Mouse (Mus musculus) c-Kit-positive CD71-positive TER-119-negative erythroid progenitor cells, embryonic 14.5 days (primary cell): ENCODE data around the gene Fthl17f.
"Not testable (repeated sequence)": the region's sequence is repeated elsewhere in the genome, so short reads cannot be mapped to it uniquely, and the experiment has no call there.

Source experiments
- DNase-seq: peaks from one replicate; pipeline ENCODE4 v3.0.0-alpha.2; 2013; ENCODE audit warnings: low read depth

The Fthl17f gene

DNA sequence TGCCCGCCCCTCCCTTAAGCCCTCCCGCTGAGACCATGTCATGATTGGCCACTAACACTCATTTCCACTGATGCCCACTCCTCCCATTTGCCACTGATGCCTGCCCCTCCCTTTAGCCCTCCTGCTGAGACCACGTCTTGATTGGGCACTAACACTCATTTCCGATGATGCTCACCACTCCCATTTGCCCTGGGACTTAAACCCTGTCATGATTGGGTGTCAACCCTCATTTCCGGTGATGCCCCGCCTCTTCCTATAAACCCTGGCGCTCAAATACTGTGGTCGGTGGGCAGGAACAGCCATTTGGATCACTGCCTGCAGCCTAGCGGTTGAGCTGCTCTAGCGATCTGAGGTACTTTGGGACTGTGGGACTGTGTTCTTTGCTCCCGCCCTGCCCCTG, at the start of gene Fthl17f:
TSS of gene Fthl17f (plus strand) at position 301 of the 400 bp plus-strand sequence.
- not testable (repeated sequence) for DNase-seq

DNA sequence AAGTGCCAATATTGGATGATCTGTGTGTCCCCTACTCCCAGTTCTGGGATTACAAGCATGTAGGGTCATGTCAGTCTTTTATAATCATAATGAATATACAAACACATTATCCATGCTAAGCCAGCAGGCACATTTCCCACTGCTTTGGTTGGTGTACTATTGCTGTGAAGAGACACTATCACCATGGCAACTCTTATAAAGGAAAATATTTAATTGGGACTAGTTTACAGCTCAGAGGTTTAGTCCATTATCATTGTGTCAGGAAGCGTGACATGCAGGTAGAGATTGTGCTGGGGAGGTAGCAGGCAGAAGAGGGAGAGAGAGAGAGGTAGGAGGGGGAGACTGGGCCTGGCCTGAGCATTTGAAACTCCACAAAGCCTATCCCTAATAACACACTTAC, 46.7 kb upstream of the Fthl17f start:
- DNase-seq: no peak

DNA sequence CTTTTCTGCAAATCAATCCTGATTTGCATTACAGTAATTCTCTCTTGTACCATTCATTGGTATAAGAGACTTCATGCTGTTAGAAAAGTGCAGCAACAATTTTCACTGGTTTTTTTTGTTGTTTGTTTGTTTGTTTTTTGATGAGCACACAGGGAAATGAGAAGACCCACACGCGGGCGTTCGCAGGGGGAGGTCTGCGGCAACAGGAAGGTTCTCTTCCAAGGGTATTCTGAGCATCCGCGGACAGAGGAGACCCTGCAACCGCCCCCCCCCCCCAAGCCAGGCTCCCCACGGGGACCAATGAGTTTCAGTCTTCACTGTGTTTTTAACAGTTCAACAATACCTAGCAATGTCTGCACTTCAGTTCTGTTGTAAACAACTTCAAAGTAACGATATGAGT, 43.3 kb upstream of the Fthl17f start:
- DNase-seq: no peak

DNA sequence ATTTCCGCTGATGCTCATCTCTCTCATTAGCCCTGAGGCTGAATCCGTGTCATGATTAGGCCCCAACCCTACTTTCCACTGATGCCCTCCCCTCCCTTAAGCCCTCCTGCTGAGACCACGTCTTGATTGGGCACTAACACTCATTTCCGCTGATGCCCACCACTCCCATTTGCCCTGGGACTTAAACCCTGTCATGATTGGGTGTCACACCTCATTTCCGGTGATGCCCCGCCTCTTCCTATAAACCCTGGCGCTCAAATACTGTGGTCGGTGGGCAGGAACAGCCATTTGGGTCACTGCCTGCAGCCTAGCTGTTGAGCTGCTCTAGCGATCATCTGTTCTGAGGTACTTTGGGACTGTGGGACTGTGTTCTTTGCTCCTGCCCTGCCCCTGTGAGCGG, 29.6 kb upstream of the Fthl17f start, which contains the start of gene Fthl17e:
TSS of gene Fthl17e (plus strand) at position 301 of the 400 bp plus-strand sequence.
- DNase-seq: not testable (repeated sequence)

DNA sequence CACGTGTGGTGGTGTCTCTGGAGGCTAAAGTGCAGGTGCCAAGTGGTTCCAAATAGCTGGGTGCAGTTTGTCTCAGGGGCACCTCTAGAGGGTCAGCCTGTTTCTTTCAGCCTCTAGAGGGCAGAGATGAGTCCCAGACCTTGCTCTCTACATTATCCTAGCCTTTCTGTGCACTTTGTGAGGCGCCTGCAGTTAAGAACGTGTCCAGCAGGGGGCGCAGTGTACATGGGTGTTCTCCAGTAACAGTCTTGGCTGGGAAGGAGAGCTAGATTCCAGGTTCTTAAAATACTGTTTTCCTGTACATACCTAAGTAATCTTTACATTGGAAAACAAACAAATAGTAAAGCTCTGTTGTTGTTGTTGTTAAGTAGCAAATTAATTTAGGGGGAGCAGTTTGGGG, 21.2 kb upstream of the Fthl17f start:
- not testable (repeated sequence) for DNase-seq

DNA sequence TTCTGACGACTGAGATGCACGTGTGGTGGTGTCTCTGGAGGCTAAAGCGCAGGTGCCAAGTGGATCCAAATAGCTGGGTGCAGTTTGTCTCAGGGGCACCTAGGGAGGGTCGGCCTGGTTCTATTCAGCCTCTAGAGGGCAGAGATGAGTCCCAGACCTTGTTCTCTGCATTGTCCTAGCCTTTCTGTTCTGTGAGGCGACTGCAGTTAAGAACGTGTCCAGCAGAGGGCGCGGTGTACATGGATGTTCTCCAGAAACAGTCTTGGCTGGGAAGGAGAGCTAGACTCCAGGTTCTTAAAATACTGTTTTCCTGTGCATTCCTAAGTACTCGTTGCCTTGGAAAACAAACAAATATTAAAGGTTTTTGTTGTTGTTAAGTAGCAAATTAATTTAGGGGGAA, 1.9 kb upstream of the Fthl17f start:
- not testable (repeated sequence) for DNase-seq

DNA sequence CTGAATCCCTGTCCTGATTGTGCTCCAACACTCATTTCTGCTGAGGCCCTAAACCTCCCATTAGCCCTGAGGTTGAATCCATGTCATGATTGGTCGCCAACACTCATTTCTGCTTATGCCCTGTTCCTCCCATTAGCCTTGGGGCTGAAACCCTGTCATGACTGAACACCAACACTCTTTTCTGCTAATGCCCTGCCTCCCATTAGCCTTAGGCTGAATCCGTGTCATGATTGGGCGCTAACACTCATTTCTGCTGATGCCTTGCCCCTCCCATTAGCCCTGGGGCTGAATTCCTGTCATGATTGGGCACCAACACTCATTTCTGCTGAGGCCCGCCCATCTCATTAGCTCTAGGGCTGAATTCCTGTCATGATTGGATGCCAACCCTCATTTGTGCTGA, 714 bp upstream of the Fthl17f start:
- no peak for DNase-seq

DNA sequence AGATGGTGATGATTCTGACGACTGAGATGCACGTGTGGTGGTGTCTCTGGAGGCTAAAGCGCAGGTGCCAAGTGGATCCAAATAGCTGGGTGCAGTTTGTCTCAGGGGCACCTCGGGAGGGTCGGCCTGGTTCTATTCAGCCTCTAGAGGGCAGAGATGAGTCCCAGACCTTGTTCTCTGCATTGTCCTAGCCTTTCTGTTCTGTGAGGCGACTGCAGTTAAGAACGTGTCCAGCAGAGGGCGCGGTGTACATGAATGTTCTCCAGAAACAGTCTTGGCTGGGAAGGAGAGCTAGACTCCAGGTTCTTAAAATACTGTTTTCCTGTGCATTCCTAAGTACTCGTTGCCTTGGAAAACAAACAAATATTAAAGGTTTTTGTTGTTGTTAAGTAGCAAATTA, 14.9 kb downstream of the Fthl17f start:
- DNase-seq: not testable (repeated sequence)

DNA sequence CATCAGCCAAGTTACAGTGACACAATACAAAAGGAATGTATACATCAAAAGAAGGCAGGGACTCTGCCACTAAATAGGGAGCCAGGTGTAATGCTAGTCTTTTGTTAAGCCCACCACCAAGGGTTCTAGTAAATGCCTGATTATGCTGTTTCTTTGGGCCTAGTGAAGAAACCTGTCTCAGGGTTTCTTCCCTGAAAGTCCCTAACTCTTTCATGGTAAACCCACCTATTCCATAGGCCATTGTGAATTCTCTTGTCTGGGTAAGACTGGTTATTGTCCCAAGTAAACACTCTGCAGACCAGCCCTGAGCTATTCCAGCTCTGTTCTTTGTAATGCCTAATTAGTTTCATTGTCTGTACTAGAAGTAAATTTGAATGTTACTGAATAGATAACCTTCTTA, 32.3 kb downstream of the Fthl17f start:
- DNase-seq: not testable (repeated sequence)

DNA sequence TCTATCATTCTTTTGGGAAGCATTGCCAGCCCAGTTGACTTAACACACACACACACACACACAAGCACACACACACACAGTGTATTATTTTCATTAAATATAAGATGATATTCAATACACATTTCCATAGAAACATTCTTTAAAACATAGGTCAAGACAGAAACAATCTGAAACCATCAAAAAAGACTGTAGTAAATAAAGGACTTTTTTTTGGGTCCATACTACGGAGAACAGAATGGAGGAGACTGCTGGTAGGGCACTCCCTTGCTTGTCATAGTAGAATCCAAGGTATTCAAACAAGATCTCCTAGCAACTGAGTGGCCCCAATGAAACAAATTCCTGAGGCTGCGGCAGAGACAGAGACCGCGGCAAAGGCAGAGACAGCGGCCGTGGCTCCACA, 41.4 kb downstream of the Fthl17f start, which contains the start of gene 4930402K13Rik:
TSS of gene 4930402K13Rik (plus strand) at position 301 of the 400 bp plus-strand sequence.
- no peak for DNase-seq

DNA sequence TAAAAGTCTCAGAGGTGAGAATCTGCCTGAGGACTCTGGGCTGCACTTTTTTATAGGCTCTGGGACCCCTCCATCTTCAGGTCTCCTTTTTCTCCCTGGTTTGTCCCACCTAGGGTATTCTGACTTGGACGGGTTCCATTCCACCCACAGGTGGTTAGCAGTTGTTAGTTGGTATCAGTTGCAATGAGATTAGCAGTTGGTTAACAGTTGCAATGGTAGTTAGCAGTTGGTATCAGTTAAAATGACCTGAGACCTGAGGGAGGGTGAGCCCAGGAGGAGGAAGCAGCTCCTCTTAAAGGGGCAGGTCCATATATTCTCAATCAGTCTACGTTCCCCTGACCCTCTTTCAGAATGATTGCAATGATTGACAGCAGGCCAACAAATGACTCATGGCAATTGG, 47.6 kb downstream of the Fthl17f start:
- DNase-seq: no peak
